Mouse (Mus musculus) brain, embryonic 18.5 days (tissue): Measurements from ENCODE around the gene Tfap4.
A peak's percentile ranks its signal among the peaks of the same experiment; 100 is the strongest.
"Not testable (repeated sequence)": the region's sequence is repeated elsewhere in the genome, so short reads cannot be mapped to it uniquely, and the experiment has no call there.

Source experiments
- DNase-seq: peaks from one replicate; pipeline ENCODE4 v3.0.0-alpha.2; 2012; ENCODE audit warnings: low read depth, low spot score

Tfap4 gene

DNA sequence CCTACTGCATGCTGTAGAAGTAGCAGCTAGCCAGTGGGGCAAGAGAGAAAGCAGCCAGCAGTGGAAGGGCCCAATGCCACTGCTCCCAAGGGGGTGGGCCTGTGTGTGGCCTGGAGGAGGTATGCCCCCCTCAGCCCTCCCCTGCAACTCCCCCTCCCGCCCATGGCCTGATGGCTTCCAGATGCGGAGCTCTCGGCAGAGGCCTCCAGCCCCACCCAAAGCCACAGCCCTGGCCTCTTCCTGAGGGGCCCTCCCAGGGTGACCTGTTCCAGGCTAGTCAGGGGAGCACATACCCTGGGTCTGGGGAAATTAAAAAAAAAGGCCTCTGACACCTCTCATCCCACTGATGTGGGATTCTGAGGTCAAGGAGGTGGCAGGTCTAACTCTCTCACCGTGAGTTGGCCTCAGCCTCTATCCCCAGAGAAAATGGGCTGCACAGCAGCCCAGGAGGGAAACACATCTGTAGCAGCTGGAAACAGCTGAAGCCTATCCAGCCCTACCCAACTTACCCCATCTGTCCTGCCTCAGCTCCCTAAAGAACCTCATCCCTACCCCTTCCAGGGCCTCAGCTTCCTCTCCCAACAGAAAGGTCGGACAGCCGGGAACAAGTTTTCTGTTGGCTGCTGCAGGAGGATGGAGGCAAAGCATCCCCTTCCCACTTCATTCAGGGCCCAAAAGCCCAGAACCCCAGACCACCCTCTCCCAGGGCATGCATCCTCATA lies 6.7 kb downstream of the Tfap4 start:
- no peak for DNase-seq

GRCm38 (mm10) chr16:4551885-4552284 lies 7.8 kb downstream of the Tfap4 start:
- no peak for DNase-seq

DNA sequence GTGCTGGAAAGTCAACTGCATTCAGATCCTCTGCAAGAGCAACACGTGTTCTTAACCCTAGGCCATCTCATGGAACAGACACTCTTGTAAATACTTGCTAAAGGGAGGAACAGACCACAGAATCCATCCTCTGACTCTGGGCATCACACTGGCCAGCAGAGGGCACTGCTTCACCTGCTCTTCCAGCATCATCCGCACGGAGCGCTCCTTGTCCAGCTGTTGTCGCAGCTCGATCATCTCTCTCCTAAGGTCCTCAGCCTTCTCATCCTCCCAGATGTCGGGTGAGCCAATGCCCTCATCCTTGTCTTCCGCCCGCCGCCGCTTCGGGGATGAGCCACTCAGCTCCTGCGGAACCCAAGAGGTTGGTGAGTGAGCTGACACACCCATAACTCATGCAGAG lies 8.6 kb downstream of the Tfap4 start:
- DNase-seq = no peak

- DNase-seq = no peak
Observed at GRCm38 (mm10) chr16:4548953-4549688, 10.5 kb downstream of the Tfap4 start.

DNA sequence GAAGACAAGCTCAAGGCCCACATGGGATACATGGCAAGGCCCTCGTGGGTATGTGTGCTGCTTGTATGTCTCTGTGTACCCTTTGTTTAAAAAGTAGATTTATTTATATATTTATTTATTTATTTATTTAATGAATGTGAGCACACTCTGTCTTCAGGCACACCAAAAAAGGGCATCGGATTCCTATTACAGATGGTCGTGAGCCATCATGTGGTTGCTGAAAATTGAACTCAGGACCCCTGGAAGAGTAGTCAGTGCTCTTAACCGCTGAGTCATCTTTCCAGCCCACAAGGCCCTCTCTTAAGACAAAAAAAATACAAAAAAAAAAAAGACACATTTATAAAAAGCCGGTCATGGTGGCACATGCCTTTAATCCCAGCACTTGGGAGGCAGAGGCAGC lies 12.0 kb downstream of the Tfap4 start:
- DNase-seq = no peak

- no peak for DNase-seq
Observed at GRCm38 (mm10) chr16:4546838-4547237, 12.8 kb downstream of the Tfap4 start.

GRCm38 (mm10) chr16:4544845-4545244 lies 14.8 kb downstream of the Tfap4 start:
- no peak for DNase-seq

DNA sequence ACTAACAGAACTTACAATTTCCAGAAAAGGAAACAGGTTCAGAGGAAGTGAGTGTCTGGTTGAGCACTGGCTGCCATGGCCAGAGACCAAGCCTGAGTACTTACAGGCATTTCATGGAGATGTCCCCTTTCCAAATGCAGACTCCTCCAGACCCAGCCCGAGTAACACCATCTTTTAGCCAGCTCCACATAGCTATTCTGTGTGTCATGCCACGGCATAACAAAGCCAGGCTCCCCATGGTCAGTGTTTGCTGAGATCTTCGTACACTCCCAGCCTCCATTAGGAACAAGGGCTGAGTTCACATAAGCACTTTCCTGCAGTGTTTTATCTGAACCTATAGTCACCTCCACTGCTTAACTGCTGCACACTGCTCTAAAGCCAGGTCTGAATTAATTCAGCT lies 16.4 kb downstream of the Tfap4 start:
- no peak for DNase-seq

DNA sequence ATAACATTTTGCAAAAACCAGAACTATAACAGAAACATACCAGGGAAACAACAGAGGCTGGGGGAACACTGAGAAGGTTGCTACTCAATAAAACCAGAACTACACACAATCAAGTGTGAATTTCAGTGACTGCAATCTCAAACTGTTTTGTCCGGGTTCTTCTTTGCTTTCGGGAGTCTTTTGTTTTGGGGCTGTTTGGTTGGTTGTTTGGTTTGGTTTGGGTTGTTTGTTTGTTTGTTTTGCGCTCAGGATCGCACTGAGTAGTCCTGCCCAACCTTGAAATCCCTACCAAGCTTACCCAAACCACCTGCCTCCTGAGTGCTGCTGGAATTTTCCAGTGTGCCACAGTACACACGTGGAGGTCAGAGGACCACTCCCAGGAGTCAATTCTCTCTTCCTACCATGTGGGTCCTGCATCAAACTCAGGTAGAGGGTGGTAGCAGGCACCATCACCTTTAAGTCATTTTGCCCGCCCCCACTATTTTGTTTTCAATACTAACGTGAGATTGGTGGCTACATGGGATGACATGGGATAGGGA lies 17.3 kb downstream of the Tfap4 start:
- no peak for DNase-seq

GRCm38 (mm10) chr16:4541501-4542198 lies 18.0 kb downstream of the Tfap4 start, which contains the start of gene Srl:
Gene Srl, minus strand, starts transcription at chr16:4541816.
- peak; percentile 98 for DNase-seq

GRCm38 (mm10) chr16:4541033-4541432 lies 18.6 kb downstream of the Tfap4 start:
- no peak for DNase-seq

DNA sequence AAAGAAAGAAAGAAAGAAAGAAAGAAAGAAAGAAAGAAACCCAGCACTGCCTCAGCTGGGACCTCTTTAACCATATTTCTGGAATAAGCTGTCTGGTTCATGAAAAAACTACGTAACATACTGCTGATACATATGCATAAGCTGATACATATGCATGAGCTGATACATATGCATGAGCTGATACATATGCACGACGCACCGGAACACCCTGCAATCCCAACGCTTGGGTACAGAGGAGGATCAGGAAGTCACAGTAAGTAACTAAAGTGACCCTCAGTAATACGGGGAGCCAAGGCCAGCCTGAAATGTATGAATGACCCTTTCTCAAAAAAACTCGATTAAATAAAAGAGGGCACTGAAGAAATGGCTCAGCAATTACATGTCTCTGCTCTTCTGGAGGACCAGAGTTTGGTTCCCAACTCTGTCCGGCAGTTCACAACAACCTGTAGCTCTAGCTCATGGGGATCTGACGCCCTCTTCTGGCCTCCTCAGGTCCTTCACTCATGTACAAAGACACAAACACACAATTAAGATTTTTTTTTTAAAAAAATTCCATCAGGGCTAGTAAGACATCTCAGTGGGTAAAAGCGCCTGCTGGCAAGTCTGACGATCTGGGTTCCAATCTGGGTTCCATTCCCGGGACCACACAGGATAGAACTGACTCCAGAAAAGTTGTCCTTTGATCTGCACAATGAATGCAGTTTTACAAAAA lies 19.4 kb downstream of the Tfap4 start:
- peak; percentile 42 for DNase-seq

- no peak for DNase-seq
Observed at GRCm38 (mm10) chr16:4539521-4539920, 20.1 kb downstream of the Tfap4 start.

GRCm38 (mm10) chr16:4537616-4538358 lies 21.9 kb downstream of the Tfap4 start:
- DNase-seq = no peak

- DNase-seq = not testable (repeated sequence)
Observed at GRCm38 (mm10) chr16:4527373-4527772, 32.3 kb downstream of the Tfap4 start.

DNA sequence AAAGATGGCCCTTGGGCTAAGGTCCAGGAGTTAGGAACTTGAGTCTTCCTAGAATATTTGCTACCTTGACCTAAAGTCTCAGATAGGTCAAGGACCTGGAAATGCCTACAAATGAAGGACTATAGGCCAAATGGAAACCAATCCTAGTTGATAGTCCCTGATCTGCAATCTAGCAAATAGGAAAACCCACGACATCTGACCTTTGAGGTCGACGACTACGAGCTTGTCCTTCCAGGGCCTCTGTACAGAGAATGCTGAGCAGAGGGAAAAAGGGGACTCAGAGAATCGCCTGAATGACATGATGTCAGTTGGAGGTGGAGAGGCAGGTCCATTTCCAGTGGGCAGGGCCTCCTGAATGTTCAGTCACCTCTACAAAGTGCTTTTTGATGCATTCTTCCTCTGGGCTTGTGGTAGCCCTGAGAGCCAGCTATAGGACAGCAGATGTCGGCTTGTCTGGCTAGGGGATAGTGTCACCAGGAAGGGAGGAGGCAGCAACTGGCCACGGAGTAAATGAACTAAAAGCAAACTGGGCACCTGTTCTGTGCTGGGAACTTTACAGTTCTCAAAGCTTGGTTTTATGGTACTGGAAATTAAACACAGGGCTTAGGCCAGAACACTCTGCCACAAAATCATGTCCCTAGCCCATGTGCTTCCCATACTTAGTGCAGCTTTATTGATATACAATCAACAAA lies 36.2 kb downstream of the Tfap4 start:
- no peak for DNase-seq

DNA sequence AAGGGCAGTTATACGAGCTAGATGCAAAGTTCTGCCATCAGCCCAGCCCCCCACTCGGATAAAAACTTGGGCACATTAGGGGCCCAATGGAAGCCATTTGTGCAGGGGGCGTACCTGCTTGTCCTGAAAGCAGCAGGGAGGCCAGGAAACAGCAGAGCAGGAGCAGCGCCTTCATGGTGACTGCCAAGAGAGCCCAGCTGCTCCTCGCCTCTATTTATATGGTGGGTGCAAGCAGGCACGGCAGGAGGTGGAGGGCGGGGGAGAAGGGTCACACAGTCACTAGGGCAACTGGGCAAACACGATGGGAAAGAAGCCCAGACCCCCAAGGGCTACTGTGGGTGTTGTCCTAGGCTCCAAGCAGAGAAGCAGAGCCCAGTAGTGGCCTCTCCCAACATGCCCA lies 36.8 kb downstream of the Tfap4 start:
- DNase-seq = no peak

- no peak for DNase-seq
Observed at GRCm38 (mm10) chr16:4521735-4522530, 37.7 kb downstream of the Tfap4 start.

GRCm38 (mm10) chr16:4521074-4521667 lies 38.5 kb downstream of the Tfap4 start:
- no peak for DNase-seq
